Mouse (Mus musculus): ENCODE measurements around the gene Coa5. TPM values are rescaled to one million over a fixed set of nuclear protein-coding genes. Genes with fewer than 3 reads are reported as not detected.

Gene Coa5
- total RNA-seq (2023) = 10 to 100 TPM; 41.9 to 48.9 TPM

DNA sequence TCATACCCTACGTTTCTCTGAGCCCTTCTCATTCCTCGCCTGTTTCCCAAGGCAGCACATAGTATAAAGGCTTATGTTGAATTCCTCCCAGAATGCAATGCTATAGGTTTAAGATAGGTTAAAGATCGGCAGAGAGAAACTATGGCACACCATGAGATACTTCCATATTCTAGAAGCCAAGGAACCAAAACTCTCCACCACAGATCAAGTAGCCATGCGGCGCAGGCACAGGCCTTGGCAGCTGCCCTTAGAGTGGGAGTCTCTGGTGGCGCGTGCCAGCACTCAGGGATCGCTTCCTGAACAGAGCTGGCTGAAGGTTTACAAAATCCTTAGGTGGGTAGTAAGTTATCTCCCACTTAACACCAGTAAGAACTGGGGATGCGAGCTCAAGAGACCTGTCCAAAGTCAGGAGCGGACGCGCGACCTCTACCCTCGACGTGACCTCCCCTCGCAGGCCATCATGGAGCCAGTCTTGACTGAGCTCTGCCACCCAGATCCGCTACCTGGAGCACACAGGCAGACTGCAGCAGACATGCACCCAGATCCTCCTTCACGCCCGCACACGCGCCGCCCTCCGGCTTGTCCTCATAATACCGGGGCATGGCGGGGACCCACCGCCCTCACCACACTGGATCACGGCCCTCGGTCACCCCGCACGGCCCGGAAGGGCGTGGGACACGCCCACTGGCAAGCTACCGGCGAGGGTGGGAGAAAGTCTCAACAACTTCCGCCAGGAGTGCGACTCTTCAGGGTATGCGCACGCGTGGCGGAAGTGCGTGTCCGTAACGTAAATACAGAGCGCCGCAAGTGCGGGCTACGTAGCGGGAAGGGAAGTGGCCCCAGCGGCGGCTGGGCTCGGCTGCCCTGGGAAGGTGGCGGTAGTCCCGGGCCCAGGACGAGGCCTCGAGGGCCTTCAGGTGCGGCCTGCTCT, at the start of gene Coa5, which contains the start of gene Unc50:
TSS of gene Coa5 (minus strand) at position 738 of the 931 bp plus-strand sequence.
TSS of gene Unc50 (plus strand) at position 774 of the 931 bp plus-strand sequence.

Other genes starting within 250 kb of the Coa5 start
- gene Cnga3, start 215.7 kb downstream of the Coa5 start, total RNA-seq (2023) = not detected
- 10 to 100 TPM; 56.0 to 56.7 TPM for gene Inpp4a, start 130.2 kb downstream of the Coa5 start, total RNA-seq (2023)
- gene Unc50, start within 50 bp of the Coa5 start, total RNA-seq (2023) = 10 to 100 TPM; 40.0 to 43.4 TPM
- 10 to 100 TPM; 31.9 to 38.8 TPM for gene Mgat4a, start 110.9 kb upstream of the Coa5 start, total RNA-seq (2023)